Mouse (Mus musculus) MEL (cell line): ENCODE measurements around the gene Gm28729. TPM values are rescaled to one million over a fixed set of nuclear protein-coding genes. Genes with fewer than 3 reads are reported as not detected.

Experiments
- DNase-seq: peaks from one replicate; pipeline ENCODE4 v3.0.0; 2011; ENCODE audit warnings: low read depth, low spot score
- H3K27ac ChIP-seq: 2 replicates; pipeline ENCODE4 v1.5.1; 2012; ENCODE audit warnings: low read depth, mild to moderate bottlenecking, control low read depth, low read length, moderate library complexity; ENCODE audit not compliant: control insufficient read depth
- H3K27me3 ChIP-seq, 2 experiments: fragments of 150-350 bp in 1 of 2; sonication (generic) in 1 of 2; 2 replicates each; pipeline ENCODE4 v1.6.1; 2012; ENCODE audit warnings: low read length in 2 of 2, mild to moderate bottlenecking in 2 of 2, improper control_type of control experiment in 1 of 2, moderate library complexity in 1 of 2; ENCODE audit not compliant: insufficient read depth in 2 of 2, control insufficient read depth in 1 of 2
- H3K36me3 ChIP-seq, 2 experiments: 2 replicates each; pipeline ENCODE4 v1.6.1; 2012 to 2014; ENCODE audit warnings: low read length in 2 of 2, improper control_type of control experiment in 1 of 2, inconsistent platforms in 1 of 2, mild to moderate bottlenecking in 1 of 2; ENCODE audit not compliant: insufficient read depth in 2 of 2, control insufficient read depth in 1 of 2
- H3K4me1 ChIP-seq, 2 experiments: fragments of 150-350 bp in 1 of 2; sonication (generic) in 1 of 2; 2 replicates each; pipeline ENCODE4 v1.6.1; 2012; ENCODE audit warnings: low read length in 2 of 2, improper control_type of control experiment in 1 of 2, mild to moderate bottlenecking in 1 of 2; ENCODE audit not compliant: insufficient read depth in 2 of 2, control insufficient read depth in 1 of 2
- H3K4me3 ChIP-seq, 2 experiments: fragments of 150-350 bp in 1 of 2; sonication (generic) in 1 of 2; 2 replicates each; pipeline ENCODE4 v1.5.1; 2012; ENCODE audit warnings: low read depth in 2 of 2, low read length in 2 of 2, mild to moderate bottlenecking in 2 of 2, moderate library complexity in 2 of 2, control low read depth in 1 of 2, improper control_type of control experiment in 1 of 2; ENCODE audit not compliant: control insufficient read depth in 1 of 2, insufficient read depth in 1 of 2
- H3K79me2 ChIP-seq: 2 replicates; pipeline ENCODE4 v1.6.1; 2012; ENCODE audit warnings: mild to moderate bottlenecking, low read length, moderate library complexity; ENCODE audit not compliant: control insufficient read depth, poor library complexity, insufficient read depth
- H3K9ac ChIP-seq: 2 replicates; pipeline ENCODE4 v1.6.1; 2012; ENCODE audit warnings: low read depth, mild to moderate bottlenecking, control low read depth, low read length, moderate library complexity; ENCODE audit not compliant: control insufficient read depth, poor library complexity, severe bottlenecking
- H3K9me3 ChIP-seq: fragments of 150-350 bp; sonication (generic); replicated peaks from 2 replicates; pipeline ENCODE4 v1.6.1; 2012; ENCODE audit warnings: mild to moderate bottlenecking, low read length, improper control_type of control experiment, moderate library complexity; ENCODE audit not compliant: insufficient read depth
- BHLHE40 ChIP-seq: IDR thresholded peaks from 2 replicates; pipeline ENCODE4 v1.6.1; 2012; ENCODE audit warnings: low read depth, mild to moderate bottlenecking, inconsistent platforms, low read length, improper control_type of control experiment, borderline replicate concordance
- CHD2 ChIP-seq: IDR thresholded peaks from 2 replicates; pipeline ENCODE4 v1.6.1; 2011; ENCODE audit warnings: low read length, improper control_type of control experiment
- ELF1 ChIP-seq: IDR thresholded peaks from 2 replicates; pipeline ENCODE4 v1.6.1; 2014; ENCODE audit warnings: low read depth, mild to moderate bottlenecking, inconsistent platforms, low read length, improper control_type of control experiment, moderate library complexity
- EP300 ChIP-seq, 2 experiments: IDR thresholded peaks; 2 replicates each; pipeline ENCODE4 v1.6.1; 2011; ENCODE audit warnings: improper control_type of control experiment in 2 of 2, low read length in 2 of 2, low read depth in 1 of 2, mild to moderate bottlenecking in 1 of 2
- ETS1 ChIP-seq: IDR thresholded peaks from 2 replicates; pipeline ENCODE4 v1.6.1; 2012; ENCODE audit warnings: low read depth, mild to moderate bottlenecking, inconsistent platforms, low read length, improper control_type of control experiment, moderate library complexity
- GABPA ChIP-seq: IDR thresholded peaks from 2 replicates; pipeline ENCODE4 v1.6.1; 2012; ENCODE audit warnings: low read depth, mild to moderate bottlenecking, inconsistent platforms, low read length, improper control_type of control experiment, moderate library complexity
- GATA1 ChIP-seq: IDR thresholded peaks from 2 replicates; pipeline ENCODE4 v1.6.1; 2011; ENCODE audit warnings: low read depth, low read length, improper control_type of control experiment
- HCFC1 ChIP-seq: IDR thresholded peaks from 2 replicates; pipeline ENCODE4 v1.6.1; 2012; ENCODE audit warnings: low read depth, mild to moderate bottlenecking, inconsistent platforms, low read length, improper control_type of control experiment, moderate library complexity
- JUND ChIP-seq: IDR thresholded peaks from 2 replicates; pipeline ENCODE4 v1.6.1; 2011; ENCODE audit warnings: low read depth, mild to moderate bottlenecking, improper control_type of control experiment, low read length
- MAX ChIP-seq: IDR thresholded peaks from 2 replicates; pipeline ENCODE4 v1.6.1; 2011; ENCODE audit warnings: low read length, improper control_type of control experiment
- MAZ ChIP-seq: IDR thresholded peaks from 2 replicates; pipeline ENCODE4 v1.6.1; 2012; ENCODE audit warnings: low read depth, mild to moderate bottlenecking, inconsistent platforms, low read length, improper control_type of control experiment
- MEF2A ChIP-seq: IDR thresholded peaks from 2 replicates; pipeline ENCODE4 v1.6.1; 2014; ENCODE audit warnings: low read depth, mild to moderate bottlenecking, inconsistent platforms, low read length, improper control_type of control experiment; ENCODE audit not compliant: poor library complexity, insufficient replicate concordance, severe bottlenecking; ENCODE audit errors: extremely low read depth
- NELFE ChIP-seq: IDR thresholded peaks from 2 replicates; pipeline ENCODE4 v1.6.1; 2011; ENCODE audit warnings: low read depth, low read length, improper control_type of control experiment
- NRF1 ChIP-seq: IDR thresholded peaks from 2 replicates; pipeline ENCODE4 v1.6.1; 2014; ENCODE audit warnings: low read depth, mild to moderate bottlenecking, inconsistent platforms, low read length, improper control_type of control experiment, moderate library complexity; ENCODE audit not compliant: poor library complexity, insufficient read depth, severe bottlenecking
- POLR2AphosphoS2 ChIP-seq: IDR thresholded peaks from 2 replicates; pipeline ENCODE4 v1.6.1; 2011; ENCODE audit warnings: low read length, improper control_type of control experiment
- RAD21 ChIP-seq: IDR thresholded peaks from 2 replicates; pipeline ENCODE4 v1.6.1; 2011; ENCODE audit warnings: mild to moderate bottlenecking, low read depth, low read length, improper control_type of control experiment
- SMC3 ChIP-seq: IDR thresholded peaks from 2 replicates; pipeline ENCODE4 v1.6.1; 2011; ENCODE audit warnings: low read depth, low read length, improper control_type of control experiment
- TCF12 ChIP-seq: IDR thresholded peaks from 2 replicates; pipeline ENCODE4 v1.6.1; 2014; ENCODE audit warnings: low read depth, mild to moderate bottlenecking, inconsistent platforms, low read length, improper control_type of control experiment, moderate library complexity
- UBTF ChIP-seq: IDR thresholded peaks from 2 replicates; pipeline ENCODE4 v1.6.1; 2012; ENCODE audit warnings: low read depth, mild to moderate bottlenecking, inconsistent platforms, low read length, improper control_type of control experiment, moderate library complexity, borderline replicate concordance; ENCODE audit not compliant: insufficient read depth
- USF2 ChIP-seq, 2 experiments: IDR thresholded peaks; 2 replicates each; pipeline ENCODE4 v1.6.1; 2011 to 2012; ENCODE audit warnings: improper control_type of control experiment in 2 of 2, low read length in 2 of 2, borderline replicate concordance in 1 of 2, inconsistent platforms in 1 of 2, low read depth in 1 of 2, mild to moderate bottlenecking in 1 of 2; ENCODE audit not compliant: insufficient read depth in 1 of 2
- ZMIZ1 ChIP-seq: IDR thresholded peaks from 2 replicates; pipeline ENCODE4 v1.6.1; 2012; ENCODE audit warnings: low read depth, mild to moderate bottlenecking, inconsistent platforms, low read length, improper control_type of control experiment, moderate library complexity
- polyA plus RNA-seq, 2 experiments: library from polyadenylated mRNA; stranded (reverse) in 1 of 2; unstranded in 1 of 2; fragments of >175 nt in 1 of 2; fragments of >200 nt in 1 of 2; gene quantifications; 2 replicates each; pipeline versions ENCODE4 v1.2.1 to v1.2.4; 2012; ENCODE audit warnings: low replicate concordance in 2 of 2, low read depth in 1 of 2; ENCODE audit not compliant: insufficient read length in 2 of 2, insufficient read depth in 1 of 2, missing spikeins in 1 of 2
- total RNA-seq: library from RNA; depleted of rRNA; stranded (reverse); fragments of 300-350 nt; gene quantifications from 2 replicates; pipeline ENCODE4 v1.2.3, GENCODE M21; 2012

The Gm28729 gene
- total and polyA plus RNA-seq, 3 experiments: not detected

DNA sequence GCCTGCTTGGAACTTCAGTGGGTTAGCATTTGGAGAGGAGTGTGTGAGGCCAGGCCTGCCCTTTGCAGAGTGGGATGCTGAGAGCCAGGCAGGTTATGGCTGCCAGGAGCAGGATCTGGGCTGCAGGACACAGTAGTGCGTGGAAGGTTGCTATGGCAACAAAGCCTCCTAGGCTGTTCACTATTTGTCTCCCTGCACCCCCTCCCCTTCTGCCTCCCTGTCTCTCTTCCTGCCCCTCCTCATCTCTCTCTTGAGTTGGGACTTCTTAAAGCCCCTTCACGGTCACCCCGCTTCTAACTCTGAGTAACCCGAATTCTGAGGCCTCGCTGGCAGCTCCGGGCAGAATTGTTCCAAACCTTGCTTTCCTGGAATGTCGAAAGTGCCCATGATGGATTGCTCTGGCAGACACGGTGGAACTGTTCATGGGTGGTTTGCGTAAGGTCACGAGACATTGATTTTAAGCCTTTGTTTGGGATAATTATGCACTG is 19.0 kb downstream of the Gm28729 start:
- Histone ChIP-seq H3K4me3 (no peak overlapping the region), H3K79me2 (no peaks in the 10 kb centered on the region), H3K4me1 (no peaks in the 10 kb centered on the region), H3K9ac (no peak overlapping the region)
- TF ChIP-seq MEF2A (no peak), POLR2AphosphoS2 (no peak), JUND (no peak), RAD21 (no peak), ZMIZ1 (no peak), EP300 (IDR thresholded peaks at IDR 0.05; ENCODE audit: low read depth in 1 of 2, low read length in 2 of 2) (no peak), USF2 (IDR thresholded peaks at IDR 0.05; ENCODE audit: borderline replicate concordance in 1 of 2, insufficient read depth in 1 of 2, low read depth in 1 of 2, low read length in 2 of 2) (no peak), GABPA (no peak), HCFC1 (no peak), TCF12 (no peak), CHD2 (no peak), NRF1 (no peak), GATA1 (no peak), ELF1 (no peak), SMC3 (no peak), BHLHE40 (no peak), NELFE (no peak), MAX (no peak), UBTF (no peak), ETS1 (no peak)
- TF ChIP-seq, all 39 proteins: peak for 0
- H3K27me3 ChIP-seq: peaks cover 0 to 2% of the 10 kb centered on the region in 2 experiments; a peak in 2 of 4 replicates
- DNase-seq: no peak
- H3K36me3 ChIP-seq: no peaks in the 10 kb centered on the region
- H3K27ac ChIP-seq: no peak overlapping the region
- H3K9me3 ChIP-seq: no peaks in the 10 kb centered on the region

DNA sequence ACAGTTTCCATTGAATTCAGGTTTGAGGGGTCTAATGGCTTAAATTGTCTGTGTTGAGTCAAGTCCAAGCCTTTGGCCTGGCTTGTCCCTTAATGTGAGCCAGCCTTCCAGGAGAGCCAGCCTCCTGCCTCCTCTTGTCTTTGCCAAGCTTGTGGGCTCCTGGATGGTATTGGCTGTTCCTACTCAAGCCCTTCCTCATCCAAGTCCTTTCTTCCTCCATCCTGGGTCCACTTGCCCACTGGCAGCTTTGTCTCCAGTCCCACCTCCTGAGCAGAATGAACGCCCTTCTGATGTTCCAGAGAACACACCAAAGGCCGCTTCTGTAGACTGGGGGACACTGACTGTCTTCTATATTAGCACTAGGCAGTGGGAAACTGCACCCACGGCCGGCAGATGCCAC is 19.9 kb downstream of the Gm28729 start:
- TF ChIP-seq MAZ: no peak
- TF ChIP-seq, all 39 proteins: peak for 0
- Histone ChIP-seq H3K36me3 (no peaks in the 10 kb centered on the region), H3K4me1 (no peaks in the 10 kb centered on the region)

More for the DNA sequence above, 19.9 kb downstream of the Gm28729 start:
- H3K4me3 ChIP-seq: no peak overlapping the region
- no peaks in the 10 kb centered on the region for H3K79me2 ChIP-seq
- peaks cover 0 to 2% of the 10 kb centered on the region in 2 experiments; a peak in 2 of 4 replicates for H3K27me3 ChIP-seq
- no peaks in the 10 kb centered on the region for H3K9me3 ChIP-seq
- H3K9ac ChIP-seq: no peak overlapping the region
- no peak overlapping the region for H3K27ac ChIP-seq
- no peak for DNase-seq
